Mouse (Mus musculus): Measurements from ENCODE around the gene Sema6d. TPM values are rescaled to one million over a fixed set of nuclear protein-coding genes. Genes with fewer than 3 reads are reported as not detected.

The Sema6d gene
- 7.9 TPM for polyA plus RNA-seq (2014; fragmentation: Illumina TruSeq; extraction: RNeasy Lipid Tissue Mini Kit (QIAGEN cat#74804); ENCODE audit: insufficient read depth, low read depth, low replicate concordance)

GRCm38 (mm10) chr2:124089813-124090230, at the start of gene Sema6d:
Gene Sema6d (plus strand): TSS chr2:124089969.

